Mouse (Mus musculus): ENCODE data around the gene Abcf1. TPM values are rescaled to one million over a fixed set of nuclear protein-coding genes. Genes with fewer than 3 reads are reported as not detected.
"Not testable (repeated sequence)": the region's sequence is repeated elsewhere in the genome, so short reads cannot be mapped to it uniquely, and the experiment has no call there.

The Abcf1 gene
- polyA plus RNA-seq, 1 experiment from 2014 or later: 76.1 TPM

DNA sequence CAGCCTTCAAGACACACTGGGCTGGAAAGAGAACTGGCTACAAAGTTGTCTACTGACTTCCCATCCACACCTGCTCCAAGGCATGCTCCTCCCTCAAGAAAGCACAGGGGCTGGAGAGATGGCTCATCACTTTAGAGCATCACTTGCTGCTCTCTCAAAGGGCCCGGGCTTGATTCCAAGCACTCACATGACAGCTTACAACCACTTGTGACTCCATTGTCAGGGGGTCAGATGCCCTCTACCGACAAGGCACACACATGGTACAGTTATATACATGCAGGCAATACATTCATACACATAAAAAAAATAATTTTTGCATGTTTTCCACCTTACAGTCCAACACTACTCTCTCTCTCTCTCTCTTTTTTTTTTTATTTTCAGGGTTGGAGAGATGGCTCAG, 1.9 kb downstream of the Abcf1 start:
- WGBS: 95% methylated on average over 2 of the region's 2 CpGs
- H3K4me3 ChIP-seq: no peak overlapping the region
- peaks cover 28% of the 10 kb centered on the region for H3K4me1 ChIP-seq (replicated peaks)
- ATAC-seq (ENCODE audit: low FRiP score, low read depth): no peak
- H3K27ac ChIP-seq (replicated peaks): no peak overlapping the region
- H3K27me3 ChIP-seq: no peaks in the 10 kb centered on the region
- H3K4me2 ChIP-seq: no peak overlapping the region
- no peaks in the 10 kb centered on the region for H3K9me3 ChIP-seq
- H3K9ac ChIP-seq: no peak overlapping the region
- peaks cover 19% of the 10 kb centered on the region for H3K36me3 ChIP-seq

GRCm38 (mm10) chr17:35963279-35963678, 6.3 kb downstream of the Abcf1 start:
- no peaks in the 10 kb centered on the region for H3K9me3 ChIP-seq

GRCm38 (mm10) chr17:35958533-35959223, 10.9 kb downstream of the Abcf1 start:
- no peak overlapping the region for H3K9ac ChIP-seq
- peaks cover 80% of the 10 kb centered on the region for H3K36me3 ChIP-seq
- H3K4me1 ChIP-seq (replicated peaks): no peaks in the 10 kb centered on the region
- no peak overlapping the region for H3K4me2 ChIP-seq
- no peak overlapping the region for H3K4me3 ChIP-seq
- no peak for ATAC-seq (ENCODE audit: low FRiP score, low read depth)
- H3K9me3 ChIP-seq: no peaks in the 10 kb centered on the region
- WGBS: 97% methylated on average over 15 of the region's 15 CpGs
- H3K27ac ChIP-seq (replicated peaks): no peak overlapping the region
- H3K27me3 ChIP-seq: no peaks in the 10 kb centered on the region

More at GRCm38 (mm10) chr17:35963279-35963678, 6.3 kb downstream of the Abcf1 start:
- no peak for ATAC-seq (ENCODE audit: low FRiP score, low read depth)
- 87% methylated on average over 10 of the region's 10 CpGs for WGBS
- H3K27me3 ChIP-seq: no peaks in the 10 kb centered on the region
- no peak overlapping the region for H3K9ac ChIP-seq
- H3K36me3 ChIP-seq: peaks cover 59% of the 10 kb centered on the region
- peaks cover 9% of the 10 kb centered on the region for H3K4me1 ChIP-seq (replicated peaks)
- no peak overlapping the region for H3K4me3 ChIP-seq
- no peak overlapping the region for H3K4me2 ChIP-seq
- no peak overlapping the region for H3K27ac ChIP-seq (replicated peaks)

DNA sequence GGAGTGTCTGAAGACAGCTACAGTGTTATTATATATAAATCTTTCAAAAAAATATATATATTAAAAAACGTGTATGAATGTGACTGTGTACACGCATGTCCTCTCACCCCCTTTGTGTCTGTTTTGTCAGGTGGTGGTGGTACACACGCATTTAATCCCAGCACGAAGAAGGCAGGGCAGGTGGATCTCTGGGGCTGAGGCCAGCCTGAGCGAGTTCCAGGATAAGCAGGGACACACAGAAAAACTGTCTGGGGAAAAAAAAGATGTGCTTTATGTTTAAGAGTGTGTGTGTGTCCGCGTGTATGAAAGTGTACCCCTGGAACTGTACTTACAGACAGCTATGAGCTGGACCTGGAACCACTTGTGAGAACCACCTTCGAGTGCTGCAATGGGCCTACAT, 14.9 kb downstream of the Abcf1 start:
- H3K36me3 ChIP-seq: peaks cover 40% of the 10 kb centered on the region
- no peaks in the 10 kb centered on the region for H3K9me3 ChIP-seq
- H3K4me1 ChIP-seq (replicated peaks): no peaks in the 10 kb centered on the region
- no peak for ATAC-seq (ENCODE audit: low FRiP score, low read depth)
- H3K9ac ChIP-seq: no peak overlapping the region
- no peak overlapping the region for H3K27ac ChIP-seq (replicated peaks)
- H3K4me2 ChIP-seq: no peak overlapping the region
- WGBS: 80% methylated on average over 8 of the region's 8 CpGs
- H3K27me3 ChIP-seq: no peaks in the 10 kb centered on the region
- no peak overlapping the region for H3K4me3 ChIP-seq

- not testable (repeated sequence) for H3K27ac ChIP-seq (replicated peaks); H3K27me3 ChIP-seq; H3K4me1 ChIP-seq (replicated peaks); H3K4me2 ChIP-seq; H3K9me3 ChIP-seq; H3K4me3 ChIP-seq; H3K9ac ChIP-seq
- 84% methylated on average over 3 of the region's 3 CpGs for WGBS
- peak; percentile 35; the same call in 1 of the 2 replicates for ATAC-seq (ENCODE audit: low FRiP score, low read depth)
- peaks cover 19% of the 10 kb centered on the region for H3K36me3 ChIP-seq
These were observed 17.0 kb downstream of the Abcf1 start for GRCm38 (mm10) chr17:35952559-35952958.

- not testable (repeated sequence) for H3K9me3 ChIP-seq; H3K27ac ChIP-seq (replicated peaks); H3K4me2 ChIP-seq; H3K36me3 ChIP-seq; ATAC-seq (ENCODE audit: low FRiP score, low read depth); H3K4me1 ChIP-seq (replicated peaks); H3K4me3 ChIP-seq; H3K27me3 ChIP-seq; H3K9ac ChIP-seq
These were observed 18.6 kb downstream of the Abcf1 start for GRCm38 (mm10) chr17:35950946-35951345.

DNA sequence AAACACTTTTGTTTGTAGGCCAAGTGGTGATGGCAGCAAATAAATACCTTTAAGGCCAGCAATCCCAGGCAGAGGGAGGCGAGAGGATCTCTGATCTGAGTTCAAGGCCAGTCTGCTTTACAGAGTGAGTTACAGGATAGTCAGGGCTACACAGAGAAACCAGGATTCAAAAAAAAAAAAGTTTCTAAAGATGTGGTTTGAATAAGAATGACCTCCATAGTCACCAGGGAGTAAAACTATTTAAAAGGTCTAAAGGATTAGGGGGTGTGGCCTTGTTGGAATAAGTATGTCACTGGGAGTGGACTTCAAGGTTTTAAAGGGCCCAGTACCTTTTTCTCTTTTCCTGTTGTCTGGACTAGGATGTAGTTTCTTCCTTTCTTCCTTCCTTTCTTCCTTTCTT, 29.6 kb downstream of the Abcf1 start:
- no peak overlapping the region for H3K4me2 ChIP-seq
- no peak for ATAC-seq (ENCODE audit: low FRiP score, low read depth)
- H3K27me3 ChIP-seq: no peaks in the 10 kb centered on the region

GRCm38 (mm10) chr17:35939108-35939507, 30.5 kb downstream of the Abcf1 start:
- no peaks in the 10 kb centered on the region for H3K27me3 ChIP-seq
- no peak overlapping the region for H3K4me3 ChIP-seq
- 58% methylated on average over 2 of the region's 2 CpGs for WGBS

More for the DNA sequence above, 29.6 kb downstream of the Abcf1 start:
- WGBS: 60% methylated on average over 1 of the region's 1 CpGs
- H3K9ac ChIP-seq: no peak overlapping the region
- H3K4me3 ChIP-seq: no peak overlapping the region
- no peaks in the 10 kb centered on the region for H3K4me1 ChIP-seq (replicated peaks)
- H3K27ac ChIP-seq (replicated peaks): no peak overlapping the region
- H3K36me3 ChIP-seq: no peaks in the 10 kb centered on the region
- no peaks in the 10 kb centered on the region for H3K9me3 ChIP-seq

GRCm38 (mm10) chr17:35937700-35938348, 31.7 kb downstream of the Abcf1 start:
- H3K4me1 ChIP-seq (replicated peaks): no peaks in the 10 kb centered on the region
- no peaks in the 10 kb centered on the region for H3K27me3 ChIP-seq
- no peak overlapping the region for H3K27ac ChIP-seq (replicated peaks)
- H3K4me2 ChIP-seq: no peak overlapping the region
- H3K9ac ChIP-seq: no peak overlapping the region
- WGBS: 52% methylated on average over 2 of the region's 2 CpGs
- no peaks in the 10 kb centered on the region for H3K36me3 ChIP-seq
- H3K9me3 ChIP-seq: no peaks in the 10 kb centered on the region
- ATAC-seq (ENCODE audit: low FRiP score, low read depth): peak; percentile 84; the same call in 1 of the 2 replicates
- no peak overlapping the region for H3K4me3 ChIP-seq

More at GRCm38 (mm10) chr17:35939108-35939507, 30.5 kb downstream of the Abcf1 start:
- no peaks in the 10 kb centered on the region for H3K4me1 ChIP-seq (replicated peaks)
- ATAC-seq (ENCODE audit: low FRiP score, low read depth): no peak
- no peak overlapping the region for H3K27ac ChIP-seq (replicated peaks)
- H3K4me2 ChIP-seq: no peak overlapping the region
- H3K36me3 ChIP-seq: no peaks in the 10 kb centered on the region
- H3K9ac ChIP-seq: no peak overlapping the region
- no peaks in the 10 kb centered on the region for H3K9me3 ChIP-seq

GRCm38 (mm10) chr17:35935763-35936162, 33.8 kb downstream of the Abcf1 start:
- not testable (repeated sequence) for H3K27ac ChIP-seq (replicated peaks); H3K9me3 ChIP-seq

GRCm38 (mm10) chr17:35932608-35933007, 37.0 kb downstream of the Abcf1 start:
- no peak for ATAC-seq (ENCODE audit: low FRiP score, low read depth)
- Histone ChIP-seq H3K4me3 (no peak overlapping the region), H3K9me3 (no peaks in the 10 kb centered on the region), H3K9ac (no peak overlapping the region), H3K36me3 (peaks cover 34% of the 10 kb centered on the region), H3K27me3 (no peaks in the 10 kb centered on the region), H3K4me2 (no peak overlapping the region), H3K4me1 (replicated peaks) (no peaks in the 10 kb centered on the region), H3K27ac (replicated peaks) (no peak overlapping the region)
- WGBS: 89% methylated on average over 4 of the region's 4 CpGs

More at GRCm38 (mm10) chr17:35935763-35936162, 33.8 kb downstream of the Abcf1 start:
- H3K27me3 ChIP-seq; H3K36me3 ChIP-seq; H3K4me2 ChIP-seq; ATAC-seq (ENCODE audit: low FRiP score, low read depth); H3K4me3 ChIP-seq; H3K4me1 ChIP-seq (replicated peaks); H3K9ac ChIP-seq: not testable (repeated sequence)
- 87% methylated on average over 14 of the region's 14 CpGs for WGBS

DNA sequence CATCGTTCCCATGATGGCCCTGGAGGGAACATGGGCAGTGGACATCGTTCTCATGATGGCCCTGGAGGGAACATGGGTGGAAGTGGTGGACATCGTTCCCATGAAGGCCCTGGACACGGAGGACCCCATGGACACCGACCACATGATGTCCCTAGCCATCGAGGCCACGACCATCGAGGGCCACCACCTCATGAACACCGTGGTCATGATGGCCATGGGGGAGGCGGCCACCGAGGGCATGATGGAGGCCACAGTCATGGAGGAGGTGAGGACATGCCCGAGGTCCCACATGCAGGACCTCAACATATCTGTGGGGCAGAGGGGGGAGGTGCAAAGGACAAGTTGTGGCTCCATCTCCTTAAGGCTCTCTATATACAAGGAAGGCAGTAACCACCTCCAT, 38.9 kb downstream of the Abcf1 start:
- Histone ChIP-seq H3K4me2 (no peak overlapping the region), H3K4me1 (replicated peaks) (no peaks in the 10 kb centered on the region), H3K36me3 (peaks cover 50% of the 10 kb centered on the region), H3K27ac (replicated peaks) (no peak overlapping the region), H3K4me3 (no peak overlapping the region), H3K9me3 (no peaks in the 10 kb centered on the region), H3K9ac (no peak overlapping the region), H3K27me3 (no peaks in the 10 kb centered on the region)
- ATAC-seq (ENCODE audit: low FRiP score, low read depth): 0 out of 2 replicates have a peak, but pooled peaks have one; percentile 21
- WGBS: 97% methylated on average over 12 of the region's 12 CpGs
